Mouse (Mus musculus) C2C12 (cell line): ENCODE measurements at regions not wholly inside any gene's neighbourhood (a gene's known extent, or its start where the extent isn't known, plus 50 kb on each side); places are given as distances from the start of the nearest gene placed in this dataset.

ENCODE experiments used
- CEBPB ChIP-seq: IDR thresholded peaks from one replicate; pipeline ENCODE4 v1.6.1; 2011; ENCODE audit warnings: low read depth, mild to moderate bottlenecking, control low read depth, moderate library complexity
- CTCF ChIP-seq: IDR thresholded peaks from one replicate; pipeline ENCODE4 v1.5.1; 2011; ENCODE audit not compliant: control insufficient read depth, insufficient read depth, insufficient read length
- FOSL1 ChIP-seq: IDR thresholded peaks from one replicate; pipeline ENCODE4 v1.8.0; 2011; ENCODE audit warnings: mild to moderate bottlenecking, low read length; ENCODE audit not compliant: poor library complexity, insufficient read depth, severe bottlenecking
- MAX ChIP-seq: IDR thresholded peaks from one replicate; pipeline ENCODE4 v1.6.1; 2011; ENCODE audit warnings: mild to moderate bottlenecking, control low read depth
- MYOD1 ChIP-seq: IDR thresholded peaks from one replicate; pipeline ENCODE4 v1.6.1; 2011; ENCODE audit warnings: low read depth; ENCODE audit not compliant: control insufficient read depth, insufficient read length

DNA sequence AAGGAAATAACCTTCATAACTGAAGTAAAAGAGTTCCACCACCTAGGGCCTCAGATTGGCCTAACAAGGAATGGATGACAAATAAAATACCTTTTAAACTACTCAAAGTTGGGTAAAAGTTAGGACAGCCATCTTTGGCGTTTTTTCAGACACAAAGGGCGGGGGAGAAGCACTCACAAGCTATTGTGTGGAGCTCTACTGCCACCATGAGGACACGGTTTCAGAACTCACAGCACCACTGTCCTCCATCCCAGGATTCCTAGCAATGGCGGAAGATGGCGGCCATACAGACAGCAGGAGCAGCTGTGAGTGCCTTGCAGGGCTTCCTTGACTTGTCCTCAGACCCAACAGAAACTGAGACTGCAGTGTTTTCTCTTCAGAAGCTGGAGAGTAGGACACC lies 138.0 kb upstream of the Olfr1324 start:
- no peak for TF ChIP-seq CTCF
- no peak for TF ChIP-seq MAX
- TF ChIP-seq MYOD1, result no peak
- TF ChIP-seq FOSL1, result no peak
- TF ChIP-seq CEBPB, result no peak
